Mouse (Mus musculus): ENCODE data around the gene Nop9. TPM values are rescaled to one million over a fixed set of nuclear protein-coding genes. Genes with fewer than 3 reads are reported as not detected.

Nop9 gene
- polyA plus RNA-seq, 1 experiment from 2014 or later: 44.0 TPM

DNA sequence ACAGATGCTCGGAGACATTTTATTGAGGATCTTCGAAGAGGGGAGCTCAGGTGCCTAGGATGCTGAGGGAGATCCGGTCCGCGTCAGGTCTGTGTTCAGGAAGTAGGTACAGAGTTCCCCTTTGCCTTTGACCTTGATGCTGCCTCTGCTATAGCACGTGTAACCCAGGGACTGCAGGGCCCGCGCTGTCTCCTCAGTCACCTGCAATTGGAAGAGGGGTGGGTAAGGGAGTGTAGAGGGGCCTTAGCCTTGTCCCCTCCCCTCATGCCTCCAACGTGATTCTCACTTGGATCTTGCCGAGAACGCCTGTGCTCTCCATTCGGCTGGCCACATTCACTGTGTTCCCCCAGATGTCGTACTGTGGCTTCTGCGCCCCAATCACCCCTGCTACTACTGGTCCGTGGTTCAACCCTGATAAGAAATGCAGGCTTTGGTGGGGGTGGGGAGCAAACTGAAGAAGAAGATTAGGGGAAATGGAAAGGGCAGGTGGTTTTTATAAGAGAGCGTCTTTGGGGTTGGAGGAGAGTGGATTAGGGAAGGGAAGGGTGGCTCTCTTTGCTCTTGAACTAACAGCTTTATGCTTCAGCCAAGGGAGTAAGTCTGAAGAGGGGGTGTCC lies 23.7 kb downstream of the Nop9 start:
- H3K4me1 ChIP-seq (ENCODE audit: control insufficient read depth, insufficient read depth, low read length): no peaks in the 10 kb centered on the region
- no peak overlapping the region for H3K4me3 ChIP-seq (ENCODE audit: low read length)
- peaks cover 22% of the 10 kb centered on the region for H3K27me3 ChIP-seq (ENCODE audit: control insufficient read depth, insufficient read depth, low read length)
- no peaks in the 10 kb centered on the region for H3K9me3 ChIP-seq (ENCODE audit: control insufficient read depth, low read length)
- no peaks in the 10 kb centered on the region for H3K36me3 ChIP-seq (ENCODE audit: control insufficient read depth, insufficient read depth, low read length)
- H3K4me2 ChIP-seq (replicated peaks; ENCODE audit: low read depth, low read length): no peak overlapping the region
- 76% methylated on average over 16 of the region's 16 CpGs for WGBS
- no peak for ATAC-seq (ENCODE audit: low FRiP score, low TSS enrichment)
- H3K9ac ChIP-seq (ENCODE audit: low read depth, low read length): no peak overlapping the region
- H3K27ac ChIP-seq (ENCODE audit: low read depth, low read length): no peak overlapping the region

DNA sequence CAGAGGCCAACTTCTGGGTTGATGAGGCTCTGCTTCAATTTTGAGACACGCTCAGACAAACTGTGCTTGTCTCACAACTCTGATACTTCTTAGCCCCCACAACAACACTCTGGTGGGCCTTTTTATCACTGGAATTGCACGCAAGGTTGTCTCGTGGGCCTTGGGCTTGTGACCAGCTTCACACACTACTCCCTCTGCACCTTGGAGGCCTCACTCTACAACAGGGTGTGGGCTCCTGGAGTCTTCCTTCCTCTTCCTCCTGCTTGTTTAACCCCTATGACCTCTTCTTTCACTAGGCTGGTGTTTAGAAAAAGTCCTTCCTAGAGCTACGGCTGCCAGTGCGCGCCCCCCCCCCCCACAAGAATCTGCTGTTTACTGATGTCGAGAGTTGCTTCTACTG lies 31.2 kb downstream of the Nop9 start:
- H3K27me3 ChIP-seq (ENCODE audit: control insufficient read depth, insufficient read depth, low read length): peaks cover 3% of the 10 kb centered on the region; the same call in 1 of the 2 replicates
- no peaks in the 10 kb centered on the region for H3K36me3 ChIP-seq (ENCODE audit: control insufficient read depth, insufficient read depth, low read length)
- no peak overlapping the region for H3K4me3 ChIP-seq (ENCODE audit: low read length)
- no peaks in the 10 kb centered on the region for H3K9me3 ChIP-seq (ENCODE audit: control insufficient read depth, low read length)
- H3K4me2 ChIP-seq (replicated peaks; ENCODE audit: low read depth, low read length): no peak overlapping the region
- H3K4me1 ChIP-seq (ENCODE audit: control insufficient read depth, insufficient read depth, low read length): no peaks in the 10 kb centered on the region; the same call in 1 of the 2 replicates
- ATAC-seq (ENCODE audit: low FRiP score, low TSS enrichment): no peak
- 57% methylated on average over 7 of the region's 7 CpGs for WGBS
- no peak overlapping the region for H3K27ac ChIP-seq (ENCODE audit: low read depth, low read length)
- H3K9ac ChIP-seq (ENCODE audit: low read depth, low read length): no peak overlapping the region

DNA sequence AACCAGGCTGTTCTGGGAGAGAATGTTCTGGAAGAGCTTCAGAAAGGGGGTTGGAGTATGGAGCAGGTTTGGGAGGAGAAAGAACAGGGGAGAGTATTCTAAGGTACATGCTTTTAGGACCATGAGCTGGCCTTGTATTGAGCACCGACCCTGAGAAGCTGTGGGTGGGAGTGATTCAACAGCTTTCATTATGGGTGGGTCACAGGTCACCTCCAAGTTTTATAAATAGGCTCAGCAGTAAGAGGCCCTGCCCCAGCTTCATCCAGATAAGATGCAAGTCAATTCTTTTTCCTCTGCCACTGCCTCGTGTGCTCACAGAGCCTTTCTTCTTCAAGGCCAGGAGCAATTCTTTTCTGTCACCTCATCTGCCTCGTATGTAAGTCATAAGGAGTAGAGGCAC lies 31.7 kb downstream of the Nop9 start:
- Histone ChIP-seq H3K9ac (ENCODE audit: low read depth, low read length) (no peak overlapping the region), H3K36me3 (ENCODE audit: control insufficient read depth, insufficient read depth, low read length) (no peaks in the 10 kb centered on the region), H3K4me1 (ENCODE audit: control insufficient read depth, insufficient read depth, low read length) (no peaks in the 10 kb centered on the region; the same call in 1 of the 2 replicates), H3K27ac (ENCODE audit: low read depth, low read length) (no peak overlapping the region), H3K9me3 (ENCODE audit: control insufficient read depth, low read length) (no peaks in the 10 kb centered on the region), H3K27me3 (ENCODE audit: control insufficient read depth, insufficient read depth, low read length) (peaks cover 7% of the 10 kb centered on the region; the same call in 1 of the 2 replicates), H3K4me3 (ENCODE audit: low read length) (no peak overlapping the region), H3K4me2 (replicated peaks; ENCODE audit: low read depth, low read length) (no peak overlapping the region)
- 38% methylated on average over 3 of the region's 3 CpGs for WGBS
- no peak for ATAC-seq (ENCODE audit: low FRiP score, low TSS enrichment)

DNA sequence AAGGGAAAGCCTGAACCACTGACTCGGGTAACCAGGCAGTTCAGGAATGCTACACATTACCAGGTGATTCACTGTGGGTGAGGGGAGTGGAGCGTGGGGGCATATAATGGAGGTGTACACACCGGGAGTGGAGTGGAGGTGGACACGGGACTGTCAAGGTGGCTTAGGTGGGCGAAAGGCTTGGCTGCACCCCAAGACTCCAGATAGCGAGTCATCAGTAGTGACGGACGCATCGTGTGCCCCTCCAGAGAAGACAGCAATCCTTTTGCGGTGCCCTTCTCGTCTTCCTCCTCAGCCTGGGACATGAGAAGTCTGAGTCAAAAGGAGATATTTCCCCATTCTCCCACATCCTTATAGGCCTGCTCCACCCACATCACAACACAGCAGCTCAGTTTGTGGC lies 32.3 kb downstream of the Nop9 start:
- WGBS: 91% methylated on average over 11 of the region's 11 CpGs
- Histone ChIP-seq H3K4me3 (ENCODE audit: low read length) (no peak overlapping the region), H3K4me2 (replicated peaks; ENCODE audit: low read depth, low read length) (no peak overlapping the region), H3K9ac (ENCODE audit: low read depth, low read length) (no peak overlapping the region), H3K4me1 (ENCODE audit: control insufficient read depth, insufficient read depth, low read length) (peaks cover 4% of the 10 kb centered on the region; the same call in 1 of the 2 replicates), H3K9me3 (ENCODE audit: control insufficient read depth, low read length) (no peaks in the 10 kb centered on the region), H3K27ac (ENCODE audit: low read depth, low read length) (no peak overlapping the region), H3K27me3 (ENCODE audit: control insufficient read depth, insufficient read depth, low read length) (peaks cover 7% of the 10 kb centered on the region; the same call in 1 of the 2 replicates), H3K36me3 (ENCODE audit: control insufficient read depth, insufficient read depth, low read length) (no peaks in the 10 kb centered on the region)
- ATAC-seq (ENCODE audit: low FRiP score, low TSS enrichment): no peak

DNA sequence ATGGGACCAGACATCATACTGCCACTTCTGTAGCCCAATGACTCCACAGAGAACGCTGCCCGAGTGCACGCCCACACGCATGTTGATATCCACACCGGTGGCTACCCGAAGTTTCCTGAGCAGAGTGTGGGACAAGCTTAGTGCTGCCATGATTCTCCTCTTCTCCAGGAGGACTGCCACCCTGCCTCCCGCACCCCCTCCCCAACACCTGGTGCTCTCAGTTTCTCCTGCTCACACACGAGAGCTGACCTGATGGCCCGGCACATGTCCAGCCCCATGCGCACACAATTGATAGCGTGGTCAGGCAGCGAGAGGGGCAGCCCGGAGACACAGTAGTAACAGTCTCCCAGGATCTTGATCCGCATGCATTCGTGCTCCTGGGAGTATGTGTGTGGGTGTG lies 33.2 kb downstream of the Nop9 start:
- 86% methylated on average over 15 of the region's 15 CpGs for WGBS
- Histone ChIP-seq H3K36me3 (ENCODE audit: control insufficient read depth, insufficient read depth, low read length) (no peaks in the 10 kb centered on the region), H3K9ac (ENCODE audit: low read depth, low read length) (no peak overlapping the region), H3K4me3 (ENCODE audit: low read length) (no peak overlapping the region), H3K9me3 (ENCODE audit: control insufficient read depth, low read length) (no peaks in the 10 kb centered on the region), H3K4me1 (ENCODE audit: control insufficient read depth, insufficient read depth, low read length) (peaks cover 4% of the 10 kb centered on the region; the same call in 1 of the 2 replicates), H3K27ac (ENCODE audit: low read depth, low read length) (no peak overlapping the region), H3K27me3 (ENCODE audit: control insufficient read depth, insufficient read depth, low read length) (peaks cover 7% of the 10 kb centered on the region; the same call in 1 of the 2 replicates), H3K4me2 (replicated peaks; ENCODE audit: low read depth, low read length) (no peak overlapping the region)
- ATAC-seq (ENCODE audit: low FRiP score, low TSS enrichment): no peak

DNA sequence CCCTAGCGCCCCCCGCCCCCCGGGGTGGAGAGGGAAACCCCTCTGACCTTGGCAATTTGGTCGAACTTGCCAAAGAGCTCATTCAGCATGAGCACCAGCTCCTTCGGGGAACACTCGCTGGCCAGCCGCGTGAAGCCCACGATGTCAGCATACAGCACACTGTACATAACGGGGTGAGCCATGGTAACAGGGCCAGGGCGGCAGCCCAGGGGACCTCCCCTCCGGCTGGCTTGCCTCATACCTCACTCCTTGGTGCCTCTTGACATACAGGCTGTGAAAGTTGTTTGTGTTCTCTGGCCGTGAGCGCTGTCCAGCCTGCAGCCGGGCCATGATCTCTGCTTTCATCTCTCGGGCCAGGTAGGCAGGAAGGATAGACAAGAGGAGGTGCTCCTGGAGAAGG lies 34.2 kb downstream of the Nop9 start:
- H3K4me1 ChIP-seq (ENCODE audit: control insufficient read depth, insufficient read depth, low read length): peaks cover 4% of the 10 kb centered on the region; the same call in 1 of the 2 replicates
- WGBS: 60% methylated on average over 16 of the region's 16 CpGs
- H3K27ac ChIP-seq (ENCODE audit: low read depth, low read length): no peak overlapping the region
- no peak for ATAC-seq (ENCODE audit: low FRiP score, low TSS enrichment)
- no peak overlapping the region for H3K4me2 ChIP-seq (replicated peaks; ENCODE audit: low read depth, low read length)
- no peak overlapping the region for H3K9ac ChIP-seq (ENCODE audit: low read depth, low read length)
- H3K36me3 ChIP-seq (ENCODE audit: control insufficient read depth, insufficient read depth, low read length): no peaks in the 10 kb centered on the region
- H3K9me3 ChIP-seq (ENCODE audit: control insufficient read depth, low read length): no peaks in the 10 kb centered on the region
- no peak overlapping the region for H3K4me3 ChIP-seq (ENCODE audit: low read length)
- H3K27me3 ChIP-seq (ENCODE audit: control insufficient read depth, insufficient read depth, low read length): peaks cover 7% of the 10 kb centered on the region; the same call in 1 of the 2 replicates

DNA sequence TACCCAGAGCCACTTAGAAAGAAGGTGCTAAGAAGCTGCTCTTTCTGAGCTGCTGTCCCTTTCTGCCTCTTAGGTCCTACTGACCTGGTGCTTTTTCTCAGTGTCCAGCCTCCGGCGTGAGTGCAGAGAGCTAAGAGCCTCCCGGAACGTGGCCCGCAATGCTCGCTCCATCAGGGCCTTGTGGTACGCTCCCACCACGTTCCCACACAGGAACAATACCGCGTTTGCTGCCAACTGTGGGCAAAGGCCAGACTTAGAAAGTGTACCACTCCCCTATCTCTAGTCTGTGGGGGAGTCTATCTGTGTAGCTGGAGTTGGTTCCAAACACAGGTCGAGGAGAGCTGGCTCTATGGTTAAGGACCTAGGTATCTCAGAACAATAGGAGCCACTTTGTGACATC lies 35.2 kb downstream of the Nop9 start:
- H3K27me3 ChIP-seq (ENCODE audit: control insufficient read depth, insufficient read depth, low read length): peaks cover 7% of the 10 kb centered on the region; the same call in 1 of the 2 replicates
- H3K27ac ChIP-seq (ENCODE audit: low read depth, low read length): no peak overlapping the region
- H3K36me3 ChIP-seq (ENCODE audit: control insufficient read depth, insufficient read depth, low read length): no peaks in the 10 kb centered on the region
- no peaks in the 10 kb centered on the region for H3K9me3 ChIP-seq (ENCODE audit: control insufficient read depth, low read length)
- 83% methylated on average over 11 of the region's 11 CpGs for WGBS
- no peak overlapping the region for H3K4me2 ChIP-seq (replicated peaks; ENCODE audit: low read depth, low read length)
- no peak overlapping the region for H3K9ac ChIP-seq (ENCODE audit: low read depth, low read length)
- ATAC-seq (ENCODE audit: low FRiP score, low TSS enrichment): no peak
- H3K4me1 ChIP-seq (ENCODE audit: control insufficient read depth, insufficient read depth, low read length): peaks cover 4% of the 10 kb centered on the region; the same call in 1 of the 2 replicates
- H3K4me3 ChIP-seq (ENCODE audit: low read length): no peak overlapping the region

DNA sequence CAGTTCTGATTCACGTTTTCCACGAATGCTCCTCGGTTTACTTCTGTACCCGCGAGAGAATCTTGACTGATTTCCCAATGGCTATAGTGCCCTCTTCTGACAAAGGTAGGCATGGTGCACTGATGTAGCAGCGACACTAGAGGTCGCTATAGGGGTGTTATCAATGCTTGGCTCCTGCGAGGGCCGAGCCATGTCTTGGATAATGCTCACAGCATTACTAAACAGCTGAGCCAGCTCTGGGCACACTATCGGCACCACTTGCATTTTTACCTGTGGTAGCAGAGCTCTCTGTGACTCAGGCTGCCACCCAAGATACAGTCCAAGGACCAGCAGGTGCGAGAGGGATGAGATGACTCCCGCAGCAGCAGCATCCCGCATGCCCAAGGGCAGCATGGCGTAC lies 35.8 kb downstream of the Nop9 start:
- Histone ChIP-seq H3K36me3 (ENCODE audit: control insufficient read depth, insufficient read depth, low read length) (no peaks in the 10 kb centered on the region), H3K9ac (ENCODE audit: low read depth, low read length) (no peak overlapping the region), H3K4me1 (ENCODE audit: control insufficient read depth, insufficient read depth, low read length) (peaks cover 4% of the 10 kb centered on the region; the same call in 1 of the 2 replicates), H3K27me3 (ENCODE audit: control insufficient read depth, insufficient read depth, low read length) (peaks cover 7% of the 10 kb centered on the region; the same call in 1 of the 2 replicates), H3K4me2 (replicated peaks; ENCODE audit: low read depth, low read length) (peak overlapping the region; percentile 13), H3K4me3 (ENCODE audit: low read length) (no peak overlapping the region), H3K9me3 (ENCODE audit: control insufficient read depth, low read length) (no peaks in the 10 kb centered on the region), H3K27ac (ENCODE audit: low read depth, low read length) (no peak overlapping the region)
- WGBS: 18% methylated on average over 14 of the region's 14 CpGs
- ATAC-seq (ENCODE audit: low FRiP score, low TSS enrichment): peak; percentile 58

DNA sequence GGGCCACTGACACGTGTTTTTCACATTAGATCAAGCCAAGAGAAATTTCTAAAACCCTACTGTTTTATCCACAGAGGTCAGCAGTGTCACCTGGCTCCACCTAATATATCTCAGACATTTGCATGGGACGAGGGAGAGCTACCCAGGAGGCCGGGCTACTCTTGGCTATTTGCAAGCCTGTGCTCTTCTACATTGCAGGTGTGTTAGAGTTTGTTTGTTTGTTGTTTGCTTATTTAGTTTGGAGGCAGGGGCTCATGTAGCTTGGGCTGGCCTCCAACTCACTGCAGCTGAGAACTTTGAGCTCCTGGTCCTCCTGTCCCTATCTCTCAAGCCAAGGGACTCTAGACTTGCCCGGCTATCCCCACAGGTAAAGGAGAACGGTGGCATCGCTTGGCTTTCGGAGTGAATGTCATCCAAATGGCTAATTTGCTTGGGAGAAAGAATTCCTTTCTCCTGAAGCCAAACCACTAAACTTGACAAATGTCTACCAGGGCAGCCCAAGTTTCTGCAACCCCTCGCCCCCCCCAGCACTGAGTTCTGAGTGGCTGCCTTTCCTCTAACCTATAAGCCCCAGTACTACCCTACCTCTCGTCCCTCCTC lies 37.0 kb downstream of the Nop9 start:
- peak overlapping the region; percentile 44 for H3K4me3 ChIP-seq (ENCODE audit: low read length)
- 48% methylated on average over 9 of the region's 9 CpGs for WGBS
- no peaks in the 10 kb centered on the region for H3K9me3 ChIP-seq (ENCODE audit: control insufficient read depth, low read length)
- peaks cover 7% of the 10 kb centered on the region; the same call in 1 of the 2 replicates for H3K27me3 ChIP-seq (ENCODE audit: control insufficient read depth, insufficient read depth, low read length)
- H3K9ac ChIP-seq (ENCODE audit: low read depth, low read length): peak overlapping the region; percentile 23; the same call in 1 of the 2 replicates
- H3K4me2 ChIP-seq (replicated peaks; ENCODE audit: low read depth, low read length): peak overlapping the region; percentile 66
- ATAC-seq (ENCODE audit: low FRiP score, low TSS enrichment): no peak
- H3K27ac ChIP-seq (ENCODE audit: low read depth, low read length): peak overlapping the region; percentile 25; the same call in 1 of the 2 replicates
- peaks cover 4% of the 10 kb centered on the region; the same call in 1 of the 2 replicates for H3K4me1 ChIP-seq (ENCODE audit: control insufficient read depth, insufficient read depth, low read length)
- no peaks in the 10 kb centered on the region for H3K36me3 ChIP-seq (ENCODE audit: control insufficient read depth, insufficient read depth, low read length)

Data from kidney, embryonic 14.5 days (tissue).